Mouse (Mus musculus): ENCODE results near the gene Armh3.

DNA sequence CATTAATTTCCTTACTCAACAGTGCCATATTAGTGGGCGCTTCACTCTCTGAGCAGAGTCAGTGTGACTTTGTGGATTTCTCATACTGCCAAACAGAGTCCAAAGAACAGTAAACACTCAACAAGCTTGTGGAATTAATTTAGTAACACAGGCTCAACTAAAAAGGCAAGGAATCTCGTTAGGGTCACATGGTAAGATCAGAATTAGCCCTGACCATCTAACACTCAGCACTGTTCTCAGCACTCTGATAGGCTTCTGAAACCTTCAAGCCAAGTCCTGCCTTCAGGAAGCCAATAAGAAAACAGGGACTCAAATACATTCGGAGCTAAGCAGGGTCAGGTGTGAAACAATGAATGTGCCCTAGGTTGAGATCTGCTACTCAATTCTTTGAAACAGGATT, 172.1 kb downstream of the Armh3 start:
- TF ChIP-seq POLR2A (IDR thresholded peaks at IDR 0.05; ENCODE audit: control insufficient read depth, extremely low read depth, insufficient read depth, low read length, poor library complexity) (no peak), CTCF (IDR thresholded peaks at IDR 0.05; ENCODE audit: borderline replicate concordance, control insufficient read depth, extremely low read depth, insufficient read depth, low read length, poor library complexity) (no peak)

Data from thymus, adult 2 months (tissue).